Mouse (Mus musculus) forebrain, embryonic 16.5 days (tissue): ENCODE data around the gene Cd40. TPM values are rescaled to one million over a fixed set of nuclear protein-coding genes. Genes with fewer than 3 reads are reported as not detected.

Experiments used
- ATAC-seq: fragments of 200-750 bp; cut with Nextera tagmentation; 2 replicates; pipeline ENCODE4 v1.8.0; 2017; ENCODE audit warnings: mild to moderate bottlenecking, moderate library complexity
- H3K27ac ChIP-seq: fragments of 300-500 bp; sonication (generic); 2 replicates; pipeline ENCODE4 v1.5.1; 2014; ENCODE audit warnings: low read length, control low read depth
- H3K27me3 ChIP-seq: fragments of 300-500 bp; sonication (generic); replicated peaks from 2 replicates; pipeline ENCODE4 v1.6.1; 2014; ENCODE audit warnings: low read length; ENCODE audit not compliant: control insufficient read depth, insufficient read depth
- H3K36me3 ChIP-seq: fragments of 300-500 bp; sonication (generic); 2 replicates; pipeline ENCODE4 v1.6.1; 2014; ENCODE audit not compliant: control insufficient read depth, insufficient read depth
- H3K4me1 ChIP-seq: fragments of 300-500 bp; sonication (generic); replicated peaks from 2 replicates; pipeline ENCODE4 v1.6.1; 2014; ENCODE audit warnings: low read length; ENCODE audit not compliant: control insufficient read depth, insufficient read depth
- H3K4me2 ChIP-seq: fragments of 300-500 bp; sonication (generic); 2 replicates; pipeline ENCODE4 v1.6.1; 2014; ENCODE audit warnings: mild to moderate bottlenecking, low read length, control low read depth
- H3K4me3 ChIP-seq: fragments of 300-500 bp; sonication (generic); replicated peaks from 2 replicates; pipeline ENCODE4 v1.5.1; 2014; ENCODE audit warnings: mild to moderate bottlenecking, low read length, control low read depth
- H3K9ac ChIP-seq: fragments of 300-500 bp; sonication (generic); replicated peaks from 2 replicates; pipeline ENCODE4 v1.6.1; 2014; ENCODE audit warnings: low read depth, low read length, control low read depth
- H3K9me3 ChIP-seq: fragments of 300-500 bp; sonication (generic); 2 replicates; pipeline ENCODE4 v1.6.1; 2016; ENCODE audit warnings: low read length; ENCODE audit not compliant: control insufficient read depth
- WGBS: fragments of 180-500 bp; shearing (Covaris S2); extraction: QIAGEN DNeasy Blood & Tissue Kit; methylation state at CpG from one replicate; pipeline ENCODE4 v1.1.7; 2014; 5-methylcytosine and 5-hydroxymethylcytosine counted together
- polyA plus RNA-seq: library from polyadenylated mRNA; unstranded; fragments of >200 nt; fragmentation: Nextera tagmentation; extraction: Ambion mirVana; gene quantifications from 2 replicates; pipeline ENCODE4 v1.2.1, GENCODE M21; 2015

Gene Cd40
- polyA plus RNA-seq, 1 experiment from 2014 or later, result 5.0 TPM

GRCm38 (mm10) chr2:165032533-165032932 is 22.9 kb upstream of the Cd40 start:
- no peaks in the 10 kb centered on the region for H3K27me3 ChIP-seq
- 38% methylated on average over 3 of the region's 3 CpGs for WGBS
- H3K36me3 ChIP-seq, result no peaks in the 10 kb centered on the region
- peak overlapping the region; percentile 93 for H3K4me2 ChIP-seq
- H3K4me3 ChIP-seq, result peak overlapping the region; percentile 3
- H3K9me3 ChIP-seq, result no peaks in the 10 kb centered on the region
- peaks cover 36% of the 10 kb centered on the region for H3K4me1 ChIP-seq
- no peak for ATAC-seq
- no peak overlapping the region for H3K27ac ChIP-seq
- H3K9ac ChIP-seq, result no peak overlapping the region

- Histone ChIP-seq H3K9ac (peak overlapping the region; percentile 99), H3K4me3 (peak overlapping the region; percentile 99), H3K27ac (no peak overlapping the region), H3K4me1 (peaks cover 36% of the 10 kb centered on the region), H3K27me3 (no peaks in the 10 kb centered on the region), H3K36me3 (no peaks in the 10 kb centered on the region), H3K4me2 (peak overlapping the region; percentile 93), H3K9me3 (no peaks in the 10 kb centered on the region)
- ATAC-seq, result no peak
- WGBS, result 41% methylated on average over 6 of the region's 6 CpGs
Observed at GRCm38 (mm10) chr2:165033306-165033705, 22.1 kb upstream of the Cd40 start.

GRCm38 (mm10) chr2:165034131-165035057 is 21.0 kb upstream of the Cd40 start, which contains the start of gene Ncoa5:
Gene Ncoa5, minus strand, starts transcription at chr2:165034867.
- Histone ChIP-seq H3K9me3 (no peaks in the 10 kb centered on the region), H3K27me3 (no peaks in the 10 kb centered on the region), H3K36me3 (no peaks in the 10 kb centered on the region), H3K4me1 (peaks cover 33% of the 10 kb centered on the region), H3K27ac (peak within 1 kb of the TSS; percentile 91), H3K4me3 (peak within 1 kb of the TSS; percentile 99), H3K4me2 (peak within 1 kb of the TSS; percentile 93), H3K9ac (peak within 1 kb of the TSS; percentile 99)
- peak; percentile 98 for ATAC-seq
- WGBS, result under 1% methylated on average over 85 of the region's 111 CpGs

GRCm38 (mm10) chr2:165035058-165035431 is 20.4 kb upstream of the Cd40 start:
- H3K9me3 ChIP-seq, result no peaks in the 10 kb centered on the region
- H3K4me1 ChIP-seq, result peaks cover 33% of the 10 kb centered on the region
- WGBS, result 13% methylated on average over 5 of the region's 5 CpGs
- peak overlapping the region; percentile 99 for H3K9ac ChIP-seq
- no peaks in the 10 kb centered on the region for H3K36me3 ChIP-seq
- H3K4me3 ChIP-seq, result peak overlapping the region; percentile 99
- peak overlapping the region; percentile 86 for H3K27ac ChIP-seq
- no peak; the same call in 1 of the 2 replicates for ATAC-seq
- peak overlapping the region; percentile 56 for H3K4me2 ChIP-seq
- H3K27me3 ChIP-seq, result no peaks in the 10 kb centered on the region

GRCm38 (mm10) chr2:165037415-165037814 is 18.0 kb upstream of the Cd40 start:
- H3K36me3 ChIP-seq, result no peaks in the 10 kb centered on the region
- no peak overlapping the region for H3K4me3 ChIP-seq
- ATAC-seq, result no peak
- WGBS, result 70% methylated on average over 4 of the region's 4 CpGs
- H3K4me2 ChIP-seq, result no peak overlapping the region
- no peaks in the 10 kb centered on the region for H3K9me3 ChIP-seq
- H3K27ac ChIP-seq, result no peak overlapping the region
- peaks cover 19% of the 10 kb centered on the region for H3K4me1 ChIP-seq
- H3K9ac ChIP-seq, result no peak overlapping the region
- no peaks in the 10 kb centered on the region for H3K27me3 ChIP-seq

GRCm38 (mm10) chr2:165042126-165042525 is 13.3 kb upstream of the Cd40 start:
- Histone ChIP-seq H3K9ac (no peak overlapping the region), H3K27me3 (no peaks in the 10 kb centered on the region), H3K4me3 (no peak overlapping the region), H3K27ac (no peak overlapping the region), H3K9me3 (no peaks in the 10 kb centered on the region), H3K4me2 (no peak overlapping the region), H3K36me3 (no peaks in the 10 kb centered on the region), H3K4me1 (peaks cover 7% of the 10 kb centered on the region)
- ATAC-seq, result no peak
- 84% methylated on average over 5 of the region's 5 CpGs for WGBS

- Histone ChIP-seq H3K9me3 (no peaks in the 10 kb centered on the region), H3K27ac (peak overlapping the region; percentile 41), H3K4me3 (peak overlapping the region; percentile 19; the same call in 1 of the 2 replicates), H3K36me3 (no peaks in the 10 kb centered on the region), H3K27me3 (no peaks in the 10 kb centered on the region), H3K4me1 (peaks cover 7% of the 10 kb centered on the region), H3K4me2 (peak overlapping the region; percentile 50), H3K9ac (peak overlapping the region; percentile 42)
- ATAC-seq, result peak; percentile 73
- WGBS, result under 1% methylated on average over 17 of the region's 17 CpGs
Observed at GRCm38 (mm10) chr2:165043090-165043636, 12.3 kb upstream of the Cd40 start.

GRCm38 (mm10) chr2:165043729-165044128 is 11.7 kb upstream of the Cd40 start:
- H3K4me3 ChIP-seq, result no peak overlapping the region
- 41% methylated on average over 2 of the region's 2 CpGs for WGBS
- no peak overlapping the region for H3K4me2 ChIP-seq
- H3K4me1 ChIP-seq, result peaks cover 7% of the 10 kb centered on the region
- H3K9ac ChIP-seq, result peak overlapping the region; percentile 42; the same call in 1 of the 2 replicates
- peak; percentile 9; the same call in 1 of the 2 replicates for ATAC-seq
- no peaks in the 10 kb centered on the region for H3K36me3 ChIP-seq
- H3K9me3 ChIP-seq, result no peaks in the 10 kb centered on the region
- no peaks in the 10 kb centered on the region for H3K27me3 ChIP-seq
- peak overlapping the region; percentile 41 for H3K27ac ChIP-seq

GRCm38 (mm10) chr2:165049044-165049443 is 6.4 kb upstream of the Cd40 start:
- WGBS, result 58% methylated on average over 5 of the region's 5 CpGs
- no peaks in the 10 kb centered on the region for H3K27me3 ChIP-seq
- H3K4me1 ChIP-seq, result peaks cover 3% of the 10 kb centered on the region; the same call in 1 of the 2 replicates
- no peak overlapping the region for H3K4me3 ChIP-seq
- no peaks in the 10 kb centered on the region for H3K36me3 ChIP-seq
- H3K9me3 ChIP-seq, result no peaks in the 10 kb centered on the region
- H3K9ac ChIP-seq, result no peak overlapping the region
- no peak for ATAC-seq
- H3K27ac ChIP-seq, result no peak overlapping the region
- H3K4me2 ChIP-seq, result no peak overlapping the region
